Mouse (Mus musculus) bone marrow, adult 2 months (tissue): ENCODE measurements around the gene Tprkb.

Source experiments
- CTCF ChIP-seq: fragments of 200-500 bp; IDR thresholded peaks from 2 replicates; pipeline ENCODE4 v1.5.1; 2011; ENCODE audit warnings: low read length, control low read depth; ENCODE audit not compliant: control insufficient read depth, insufficient read depth
- POLR2A ChIP-seq: fragments of 200-500 bp; IDR thresholded peaks from 2 replicates; pipeline ENCODE4 v1.6.1; 2011; ENCODE audit warnings: low read depth, mild to moderate bottlenecking, control low read depth, low read length, borderline replicate concordance; ENCODE audit not compliant: control insufficient read depth

- TF ChIP-seq POLR2A, result no peak
- no peak for TF ChIP-seq CTCF
These were observed 61.0 kb downstream of the Tprkb start for GRCm38 (mm10) chr6:85972699-85973098.
